Mouse (Mus musculus): ENCODE results near the gene Itga6. TPM values are rescaled to one million over a fixed set of nuclear protein-coding genes. Genes with fewer than 3 reads are reported as not detected.

The Itga6 gene
- polyA plus RNA-seq, 1 experiment = 21.9 TPM

DNA sequence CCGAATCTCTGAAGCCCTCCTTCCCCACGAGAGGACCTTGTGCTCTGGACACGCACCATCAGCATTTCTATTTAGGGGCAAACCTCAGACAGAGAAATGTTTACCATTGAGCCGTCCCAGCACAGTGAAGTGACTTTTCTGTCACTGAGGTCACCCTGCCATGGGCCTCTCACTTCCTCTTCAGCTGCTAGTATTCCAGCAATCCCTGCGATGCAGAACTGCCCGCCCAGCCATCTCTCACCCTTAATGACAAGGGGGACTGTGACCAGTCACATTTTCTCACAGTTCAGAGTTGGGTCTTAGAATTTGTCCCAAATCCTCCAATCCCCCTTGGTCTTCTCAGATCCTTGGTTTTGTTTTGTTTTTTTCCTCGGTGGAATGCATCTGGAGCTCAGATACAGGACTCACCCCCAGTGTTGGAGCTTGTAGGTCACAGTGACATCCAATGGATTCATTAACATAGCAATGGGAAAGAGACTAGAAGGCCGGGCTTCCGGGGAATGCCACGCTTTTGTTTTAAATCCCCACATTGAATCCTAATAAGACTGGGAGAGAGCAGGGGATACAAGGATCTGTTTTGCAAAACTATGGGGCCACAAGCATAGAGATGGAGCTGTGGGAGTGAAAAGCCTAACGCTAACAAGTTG is 432 bp upstream of the Itga6 start:
- Histone ChIP-seq H3K4me1 (ENCODE audit: control insufficient read depth, insufficient read depth, low read length) (no peaks in the 10 kb centered on the region), H3K27ac (ENCODE audit: insufficient read depth, low read length) (no peak overlapping the region)
- TF ChIP-seq POLR2A (IDR thresholded peaks at IDR 0.05; ENCODE audit: low read depth, low read length) = no peak
- no peak for TF ChIP-seq CTCF (IDR thresholded peaks at IDR 0.05; ENCODE audit: borderline replicate concordance, insufficient read depth, low read length)

DNA sequence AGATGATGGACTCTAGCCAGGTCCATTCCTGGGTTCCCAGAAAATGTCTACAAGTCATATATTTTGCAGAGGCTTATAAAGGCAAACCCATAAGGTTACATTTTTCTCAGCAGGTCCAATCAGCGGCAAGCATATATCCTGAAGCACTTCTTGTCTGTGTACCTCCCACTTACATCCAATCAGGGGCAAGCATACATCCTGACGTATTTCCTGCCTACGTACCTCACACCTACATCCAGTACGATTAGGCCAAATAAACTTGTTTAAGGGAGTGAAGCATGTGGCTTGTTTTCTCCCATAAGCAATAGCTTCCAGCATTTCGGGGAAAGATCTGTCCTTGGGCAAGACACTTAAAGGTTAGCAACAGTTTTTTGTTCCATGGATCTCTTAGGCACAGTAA is 3.0 kb downstream of the Itga6 start:
- Histone ChIP-seq H3K27ac (ENCODE audit: insufficient read depth, low read length) (no peak overlapping the region), H3K4me1 (ENCODE audit: control insufficient read depth, insufficient read depth, low read length) (no peaks in the 10 kb centered on the region), H3K4me3 (ENCODE audit: insufficient read depth, low read length) (no peak overlapping the region)
- TF ChIP-seq POLR2A (IDR thresholded peaks at IDR 0.05; ENCODE audit: low read depth, low read length) (no peak), CTCF (IDR thresholded peaks at IDR 0.05; ENCODE audit: borderline replicate concordance, insufficient read depth, low read length) (no peak)

More for the DNA sequence above, 432 bp upstream of the Itga6 start:
- H3K4me3 ChIP-seq (ENCODE audit: insufficient read depth, low read length) = no peak overlapping the region

DNA sequence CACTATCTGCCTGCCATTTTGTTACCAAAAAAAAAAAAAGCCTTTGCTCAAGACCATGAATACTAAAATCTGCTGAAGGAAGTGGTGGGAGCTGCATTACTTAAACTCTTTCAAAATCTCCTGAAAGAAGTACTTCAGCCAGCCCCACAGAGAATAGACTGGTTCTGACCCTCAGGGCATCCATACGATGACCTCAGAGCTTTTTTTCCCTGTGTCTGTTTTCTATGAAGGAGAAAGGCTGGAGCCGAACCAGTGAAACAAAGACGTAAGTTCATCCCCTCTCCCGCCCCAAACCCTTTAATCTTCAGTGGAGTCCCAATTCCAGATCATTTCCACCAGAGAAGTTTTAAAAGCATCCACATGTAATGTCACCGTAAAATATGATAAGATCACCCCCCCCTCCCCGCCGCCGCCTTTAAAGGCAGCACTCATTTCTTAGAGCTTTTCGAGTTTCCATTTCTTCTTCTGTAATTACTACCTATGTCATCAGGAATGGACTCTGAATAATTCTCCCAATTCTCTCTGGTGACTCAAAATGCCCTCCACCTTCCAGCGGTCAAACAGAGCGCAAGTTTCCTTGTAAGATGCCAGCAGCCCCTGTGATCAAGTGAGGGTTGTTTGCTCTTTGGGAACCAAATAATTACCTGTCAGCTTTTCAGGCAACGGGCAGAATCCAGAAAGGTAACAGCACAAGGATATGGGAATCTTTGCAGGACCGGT is 4.1 kb downstream of the Itga6 start:
- Histone ChIP-seq H3K4me1 (ENCODE audit: control insufficient read depth, insufficient read depth, low read length) (no peaks in the 10 kb centered on the region), H3K4me3 (ENCODE audit: insufficient read depth, low read length) (no peak overlapping the region), H3K27ac (ENCODE audit: insufficient read depth, low read length) (no peak overlapping the region)
- no peak for TF ChIP-seq CTCF (IDR thresholded peaks at IDR 0.05; ENCODE audit: borderline replicate concordance, insufficient read depth, low read length)
- TF ChIP-seq POLR2A (IDR thresholded peaks at IDR 0.05; ENCODE audit: low read depth, low read length) = no peak

DNA sequence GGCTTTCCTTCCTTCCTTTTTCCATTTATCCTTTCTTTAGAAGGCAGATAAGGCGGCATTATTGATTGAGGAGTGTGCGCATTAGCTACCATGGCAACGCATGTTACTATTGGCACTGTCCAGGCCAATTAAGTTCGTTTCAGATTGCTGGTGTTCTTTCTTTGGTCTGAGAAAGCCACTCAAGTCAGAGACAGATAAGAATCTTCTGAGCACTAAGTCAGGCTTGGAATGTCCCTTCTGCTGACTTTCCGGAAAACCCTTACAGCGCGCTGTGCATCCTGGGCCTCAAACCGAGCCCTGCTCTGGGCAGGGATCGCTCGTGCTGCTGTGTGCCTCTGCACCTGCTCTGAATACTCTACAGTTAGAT is 4.7 kb downstream of the Itga6 start:
- Histone ChIP-seq H3K4me1 (ENCODE audit: control insufficient read depth, insufficient read depth, low read length) (no peaks in the 10 kb centered on the region), H3K27ac (ENCODE audit: insufficient read depth, low read length) (no peak overlapping the region), H3K4me3 (ENCODE audit: insufficient read depth, low read length) (no peak overlapping the region)
- TF ChIP-seq POLR2A (IDR thresholded peaks at IDR 0.05; ENCODE audit: low read depth, low read length) (no peak), CTCF (IDR thresholded peaks at IDR 0.05; ENCODE audit: borderline replicate concordance, insufficient read depth, low read length) (no peak)

DNA sequence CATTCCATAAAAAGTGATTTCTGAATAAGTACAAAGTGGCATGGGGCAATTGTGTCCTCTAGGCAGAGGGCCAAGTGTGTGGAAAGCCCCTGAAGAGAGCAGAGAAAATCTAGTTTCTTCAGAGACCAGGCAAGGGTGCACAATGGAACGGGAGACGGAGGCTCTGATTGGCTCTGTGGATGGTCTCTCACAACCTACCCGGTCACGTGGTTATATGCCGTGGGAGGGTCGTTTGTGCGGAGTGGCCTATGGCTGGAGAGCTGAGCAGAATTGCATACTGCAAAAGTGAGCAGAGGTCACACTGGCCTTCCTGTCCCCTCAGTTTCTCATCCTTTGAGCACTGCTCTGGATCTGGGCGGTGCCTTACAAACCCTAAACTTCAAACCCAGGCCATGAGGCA is 5.9 kb downstream of the Itga6 start:
- TF ChIP-seq POLR2A (IDR thresholded peaks at IDR 0.05; ENCODE audit: low read depth, low read length) (no peak), CTCF (IDR thresholded peaks at IDR 0.05; ENCODE audit: borderline replicate concordance, insufficient read depth, low read length) (no peak)
- Histone ChIP-seq H3K27ac (ENCODE audit: insufficient read depth, low read length) (no peak overlapping the region), H3K4me3 (ENCODE audit: insufficient read depth, low read length) (no peak overlapping the region), H3K4me1 (ENCODE audit: control insufficient read depth, insufficient read depth, low read length) (no peaks in the 10 kb centered on the region)

DNA sequence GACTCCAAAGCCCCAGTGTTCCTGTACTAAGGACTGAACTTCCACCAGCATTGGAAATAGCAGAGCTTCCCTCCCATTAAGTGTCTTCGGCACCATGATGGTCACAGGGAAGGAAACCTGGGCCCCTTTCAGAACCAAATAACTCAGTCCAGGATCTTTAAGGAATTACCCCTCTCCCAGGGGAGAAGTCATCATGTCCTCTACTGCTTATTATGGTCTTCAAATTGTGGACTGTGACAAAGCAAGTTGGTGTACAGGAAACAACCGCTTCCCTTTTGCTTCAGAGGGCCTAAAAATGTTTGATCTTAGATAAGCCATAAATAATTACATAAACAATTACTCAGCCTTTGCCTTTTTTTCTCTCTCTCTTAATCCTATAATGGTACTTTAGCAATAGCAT is 6.4 kb downstream of the Itga6 start:
- TF ChIP-seq POLR2A (IDR thresholded peaks at IDR 0.05; ENCODE audit: low read depth, low read length) (no peak), CTCF (IDR thresholded peaks at IDR 0.05; ENCODE audit: borderline replicate concordance, insufficient read depth, low read length) (no peak)
- Histone ChIP-seq H3K27ac (ENCODE audit: insufficient read depth, low read length) (no peak overlapping the region), H3K4me3 (ENCODE audit: insufficient read depth, low read length) (no peak overlapping the region), H3K4me1 (ENCODE audit: control insufficient read depth, insufficient read depth, low read length) (no peaks in the 10 kb centered on the region)

DNA sequence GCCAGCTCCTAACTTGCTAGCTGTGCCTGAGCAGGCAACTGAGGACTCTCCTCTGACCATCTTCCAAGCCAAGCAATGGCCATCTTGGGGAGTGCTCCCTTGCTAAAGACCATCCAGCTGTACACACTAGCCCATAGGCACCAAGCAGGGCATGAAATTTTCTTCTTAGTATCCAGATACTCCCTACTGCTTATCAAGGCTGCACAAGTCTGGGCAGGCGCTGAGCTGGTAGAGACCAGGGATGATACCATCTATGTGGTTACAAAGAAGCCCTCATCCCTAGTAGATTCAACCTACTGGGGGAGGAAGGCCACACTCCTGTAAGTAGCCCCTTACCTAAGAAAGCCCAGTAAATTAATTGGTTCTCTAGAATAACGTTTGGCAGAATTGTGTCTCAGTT is 7.0 kb downstream of the Itga6 start:
- TF ChIP-seq CTCF (IDR thresholded peaks at IDR 0.05; ENCODE audit: borderline replicate concordance, insufficient read depth, low read length) (no peak), POLR2A (IDR thresholded peaks at IDR 0.05; ENCODE audit: low read depth, low read length) (no peak)
- H3K4me1 ChIP-seq (ENCODE audit: control insufficient read depth, insufficient read depth, low read length) = 0 out of 2 replicates have a peak, but pooled peaks cover 4% of the 10 kb centered on the region
- no peak overlapping the region for H3K27ac ChIP-seq (ENCODE audit: insufficient read depth, low read length)
- no peak overlapping the region for H3K4me3 ChIP-seq (ENCODE audit: insufficient read depth, low read length)

DNA sequence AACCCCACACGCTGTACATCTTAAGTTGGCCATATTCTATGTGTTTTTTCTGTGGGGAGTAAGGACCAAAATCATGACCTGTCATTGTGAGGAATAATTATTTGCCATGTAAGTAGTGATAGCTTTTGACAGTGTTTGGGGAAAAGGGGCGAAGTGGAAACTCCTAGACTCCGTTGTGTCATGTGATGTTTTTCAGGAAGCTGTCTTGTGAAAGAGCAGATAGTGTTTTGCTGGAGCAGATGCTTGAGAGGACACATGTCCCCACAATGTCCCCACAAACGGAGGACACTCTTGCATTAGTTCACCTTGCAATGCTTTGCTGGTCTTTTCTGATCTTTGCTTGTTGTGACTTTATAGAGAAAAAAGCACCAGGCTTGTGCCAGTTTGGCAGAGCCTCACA is 7.7 kb downstream of the Itga6 start:
- H3K4me1 ChIP-seq (ENCODE audit: control insufficient read depth, insufficient read depth, low read length) = 0 out of 2 replicates have a peak, but pooled peaks cover 4% of the 10 kb centered on the region
- no peak overlapping the region for H3K4me3 ChIP-seq (ENCODE audit: insufficient read depth, low read length)
- TF ChIP-seq POLR2A (IDR thresholded peaks at IDR 0.05; ENCODE audit: low read depth, low read length) (no peak), CTCF (IDR thresholded peaks at IDR 0.05; ENCODE audit: borderline replicate concordance, insufficient read depth, low read length) (no peak)
- H3K27ac ChIP-seq (ENCODE audit: insufficient read depth, low read length) = no peak overlapping the region

DNA sequence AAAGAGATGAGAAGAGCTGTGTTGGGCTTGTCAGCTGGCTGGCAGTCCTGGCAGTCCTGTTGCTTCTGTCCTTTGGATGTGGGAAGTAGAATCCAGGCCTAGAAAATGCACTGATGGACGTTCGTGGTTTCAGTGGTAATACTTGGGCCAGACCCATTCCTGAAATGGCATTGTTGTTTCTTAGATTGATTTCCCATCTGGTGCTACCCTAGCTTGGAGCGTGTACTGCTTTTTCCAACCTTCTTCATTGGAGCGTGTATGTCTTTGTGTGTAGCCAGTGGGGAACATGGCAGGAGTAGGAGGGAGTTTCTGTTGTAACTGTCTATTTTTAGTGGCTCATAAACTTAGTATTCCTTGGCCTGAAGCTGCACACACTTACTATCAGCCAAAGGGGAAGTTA is 10.3 kb downstream of the Itga6 start:
- Histone ChIP-seq H3K4me1 (ENCODE audit: control insufficient read depth, insufficient read depth, low read length) (0 out of 2 replicates have a peak, but pooled peaks cover 4% of the 10 kb centered on the region), H3K4me3 (ENCODE audit: insufficient read depth, low read length) (no peak overlapping the region), H3K27ac (ENCODE audit: insufficient read depth, low read length) (no peak overlapping the region)
- TF ChIP-seq CTCF (IDR thresholded peaks at IDR 0.05; ENCODE audit: borderline replicate concordance, insufficient read depth, low read length) (no peak), POLR2A (IDR thresholded peaks at IDR 0.05; ENCODE audit: low read depth, low read length) (no peak)

DNA sequence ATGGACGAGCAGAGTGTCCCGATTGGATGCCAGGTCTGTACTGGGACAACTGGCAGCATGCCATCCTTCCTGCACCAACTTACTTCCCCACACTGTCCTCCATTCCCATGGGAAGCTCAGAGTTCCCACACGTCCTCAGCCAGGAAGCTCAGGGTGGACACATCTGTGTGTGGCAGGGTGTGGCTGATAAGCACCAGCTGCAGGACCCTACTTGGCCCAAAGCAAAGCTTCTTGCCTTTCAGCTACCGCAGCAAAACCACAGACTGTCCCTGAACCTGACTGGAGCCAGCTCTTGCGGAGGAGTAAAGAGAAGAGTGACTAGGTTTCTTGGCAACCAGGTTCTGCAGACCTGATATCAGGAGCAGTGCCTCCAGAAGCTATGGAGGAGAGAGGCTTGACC is 11.7 kb downstream of the Itga6 start:
- 0 out of 2 replicates have a peak, but pooled peaks cover 4% of the 10 kb centered on the region for H3K4me1 ChIP-seq (ENCODE audit: control insufficient read depth, insufficient read depth, low read length)
- H3K4me3 ChIP-seq (ENCODE audit: insufficient read depth, low read length) = no peak overlapping the region
- H3K27ac ChIP-seq (ENCODE audit: insufficient read depth, low read length) = no peak overlapping the region
- TF ChIP-seq POLR2A (IDR thresholded peaks at IDR 0.05; ENCODE audit: low read depth, low read length) = no peak
- no peak for TF ChIP-seq CTCF (IDR thresholded peaks at IDR 0.05; ENCODE audit: borderline replicate concordance, insufficient read depth, low read length)
